Comparison of ENCODE assay signal across 8 mouse cellular contexts in genomic region chrX:48255830-48256428, GRCm38 (mm10). TPM values are rescaled to one million over a fixed set of nuclear protein-coding genes. Genes with fewer than 3 reads are reported as not detected.
DNase-seq lines count a peak whose midpoint lies in the region; ATAC-seq and TF ChIP-seq lines count a peak whose summit lies in the region.

No protein-coding gene starts in this region.

- peak overlapping the region; percentile 64 for H3K4me2 ChIP-seq in hindbrain, embryonic 16.5 days (ENCODE audit: low read length)
- H3K4me2 ChIP-seq in lung, postnatal 0 days (replicated peaks; ENCODE audit: low read depth, low read length) = peak overlapping the region; percentile 58
- H3K4me2 ChIP-seq in stomach, embryonic 15.5 days = peak overlapping the region; percentile 56

- peaks cover 7 to 8% of the 10 kb centered on the region in 2 experiments for H3K36me3 ChIP-seq in MEL (ENCODE audit: control insufficient read depth in 1 of 2, insufficient read depth in 2 of 2, low read length in 2 of 2)
- H3K36me3 ChIP-seq in hindbrain, embryonic 16.5 days (ENCODE audit: control insufficient read depth, insufficient read depth, low read length) = no peaks in the 10 kb centered on the region
- H3K36me3 ChIP-seq in lung, postnatal 0 days (ENCODE audit: insufficient read depth, low read length) = no peaks in the 10 kb centered on the region
- no peaks in the 10 kb centered on the region for H3K36me3 ChIP-seq in stomach, embryonic 15.5 days

- no peaks in the 10 kb centered on the region for H3K9me3 ChIP-seq in MEL (replicated peaks; ENCODE audit: insufficient read depth, low read length)
- H3K9me3 ChIP-seq in hindbrain, embryonic 16.5 days (ENCODE audit: control insufficient read depth, low read length) = no peaks in the 10 kb centered on the region
- no peaks in the 10 kb centered on the region for H3K9me3 ChIP-seq in lung, postnatal 0 days (ENCODE audit: low read length)
- no peaks in the 10 kb centered on the region for H3K9me3 ChIP-seq in stomach, embryonic 15.5 days

- no peak for TF ChIP-seq EP300 in MEL (IDR thresholded peaks at IDR 0.05; ENCODE audit: low read depth in 1 of 2, low read length in 2 of 2)
- no peak for TF ChIP-seq EP300 in lung, postnatal 0 days (IDR thresholded peaks at IDR 0.05)

- DNase-seq in kidney, adult 9 months = peak; percentile 5
- DNase-seq in kidney, postnatal 14 days = no peak
- DNase-seq in MEL (ENCODE audit: low read depth, low spot score) = peak; percentile 69
- DNase-seq in embryo, embryonic 9.5 days (ENCODE audit: extremely low spot score) = peak; percentile 2
- DNase-seq in lung, postnatal 0 days (ENCODE audit: low spot score) = no peak
- no peak for DNase-seq in spleen, postnatal 10 days (ENCODE audit: low spot score in 2 of 2)

- ATAC-seq in hindbrain, embryonic 16.5 days = peak; percentile 64; the same call in 1 of the 2 replicates
- peak; percentile 59 for ATAC-seq in lung, postnatal 0 days
- ATAC-seq in stomach, embryonic 15.5 days (ENCODE audit: insufficient read depth, low FRiP score, low read depth) = peak; percentile 9; the same call in 1 of the 2 replicates

- peaks cover 17% of the 10 kb centered on the region for H3K79me2 ChIP-seq in MEL (ENCODE audit: control insufficient read depth, insufficient read depth, low read length, poor library complexity)

- peak overlapping the region; percentile 85 to 88 for H3K4me3 ChIP-seq in MEL (ENCODE audit: control insufficient read depth in 1 of 2, insufficient read depth in 1 of 2, low read depth in 2 of 2, low read length in 2 of 2)
- peak overlapping the region; percentile 55 for H3K4me3 ChIP-seq in hindbrain, embryonic 16.5 days (ENCODE audit: low read length)
- H3K4me3 ChIP-seq in lung, postnatal 0 days (ENCODE audit: low read depth, low read length) = peak overlapping the region; percentile 48
- peak overlapping the region; percentile 54 for H3K4me3 ChIP-seq in stomach, embryonic 15.5 days (replicated peaks)

- no peak for TF ChIP-seq RAD21 in MEL (IDR thresholded peaks at IDR 0.05; ENCODE audit: low read depth, low read length)

- H3K27me3 ChIP-seq in MEL (ENCODE audit: control insufficient read depth in 1 of 2, insufficient read depth in 2 of 2, low read length in 2 of 2) = no peaks in the 10 kb centered on the region
- H3K27me3 ChIP-seq in hindbrain, embryonic 16.5 days (replicated peaks; ENCODE audit: control insufficient read depth, insufficient read depth, low read length) = no peaks in the 10 kb centered on the region
- no peaks in the 10 kb centered on the region for H3K27me3 ChIP-seq in lung, postnatal 0 days (replicated peaks; ENCODE audit: insufficient read depth, low read length)
- H3K27me3 ChIP-seq in stomach, embryonic 15.5 days (replicated peaks) = no peaks in the 10 kb centered on the region

- no peaks in the 10 kb centered on the region for H3K4me1 ChIP-seq in MEL (ENCODE audit: control insufficient read depth in 1 of 2, insufficient read depth in 2 of 2, low read length in 2 of 2)
- no peaks in the 10 kb centered on the region; the same call in 1 of the 2 replicates for H3K4me1 ChIP-seq in hindbrain, embryonic 16.5 days (ENCODE audit: control insufficient read depth, insufficient read depth, low read depth, low read length)
- no peaks in the 10 kb centered on the region for H3K4me1 ChIP-seq in lung, postnatal 0 days (ENCODE audit: insufficient read depth, low read depth, low read length)
- no peaks in the 10 kb centered on the region for H3K4me1 ChIP-seq in stomach, embryonic 15.5 days

- whole genome bisulfite sequencing in hindbrain, embryonic 16.5 days = 18% methylated on average over 18 of the region's 18 CpGs
- WGBS in lung, postnatal 0 days = 15% methylated on average over 18 of the region's 18 CpGs
- 16% methylated on average over 18 of the region's 18 CpGs for WGBS in stomach, embryonic 15.5 days

- no peak for TF ChIP-seq POLR2A in MEL (IDR thresholded peaks at IDR 0.05; ENCODE audit: control insufficient read depth in 1 of 2, insufficient read depth in 1 of 2, low read depth in 1 of 2, low read length in 2 of 2, poor library complexity in 1 of 2)

- H3K9ac ChIP-seq in MEL (ENCODE audit: control insufficient read depth, low read depth, low read length, poor library complexity, severe bottlenecking) = peak overlapping the region; percentile 80
- peak overlapping the region; percentile 52 for H3K9ac ChIP-seq in hindbrain, embryonic 16.5 days (ENCODE audit: low read depth, low read length)
- H3K9ac ChIP-seq in lung, postnatal 0 days (replicated peaks; ENCODE audit: low read depth) = 0 out of 2 replicates have a peak overlapping the region, but pooled peaks have one; percentile 32
- peak overlapping the region; percentile 37; the same call in 1 of the 2 replicates for H3K9ac ChIP-seq in stomach, embryonic 15.5 days

- H3K27ac ChIP-seq in MEL (ENCODE audit: control insufficient read depth, low read depth, low read length) = peak overlapping the region; percentile 94
- peak overlapping the region; percentile 80 for H3K27ac ChIP-seq in hindbrain, embryonic 16.5 days (ENCODE audit: low read depth, low read length)
- H3K27ac ChIP-seq in lung, postnatal 0 days (ENCODE audit: low read length) = peak overlapping the region; percentile 83
- H3K27ac ChIP-seq in stomach, embryonic 15.5 days = peak overlapping the region; percentile 86

- TF ChIP-seq CTCF in MEL (IDR thresholded peaks at IDR 0.05 in 2 of 3, conservative IDR thresholded peaks at IDR 0.05 in 1 of 3; ENCODE audit: control insufficient read depth in 1 of 3, insufficient read depth in 1 of 3, low read depth in 2 of 3, low read length in 3 of 3, poor library complexity in 1 of 3, severe bottlenecking in 1 of 3) = no peak
- no peak for TF ChIP-seq CTCF in lung, postnatal 0 days (IDR thresholded peaks at IDR 0.05)

TF ChIP-seq in MEL, 35 proteins besides CTCF, POLR2A, EP300 and RAD21:
- TF ChIP-seq MEF2A (IDR thresholded peaks at IDR 0.05; ENCODE audit: extremely low read depth, insufficient replicate concordance, low read depth, low read length, poor library complexity, severe bottlenecking) (no peak), NRF1 (IDR thresholded peaks at IDR 0.05; ENCODE audit: insufficient read depth, low read depth, low read length, poor library complexity, severe bottlenecking) (peak; percentile 61; the same call in 1 of the 2 replicates), ZNF384 (IDR thresholded peaks at IDR 0.05; ENCODE audit: low read depth, low read length) (peak; percentile 87), RCOR1 (IDR thresholded peaks at IDR 0.05; ENCODE audit: low read depth, low read length) (no peak), MAX (IDR thresholded peaks at IDR 0.05; ENCODE audit: low read length) (peak; percentile 37), TBP (IDR thresholded peaks at IDR 0.05; ENCODE audit: low read depth, low read length) (no peak), TAL1 (IDR thresholded peaks at IDR 0.05; ENCODE audit: low read length) (no peak), BHLHE40 (IDR thresholded peaks at IDR 0.05; ENCODE audit: borderline replicate concordance, low read depth, low read length) (no peak), MXI1 (IDR thresholded peaks at IDR 0.05; ENCODE audit: low read depth, low read length) (no peak), CHD1 (IDR thresholded peaks at IDR 0.05; ENCODE audit: low read depth, low read length) (0 out of 2 replicates have a peak, but pooled peaks have one; percentile 28), ZKSCAN1 (IDR thresholded peaks at IDR 0.05; ENCODE audit: low read depth, low read length) (peak; percentile 74), SMC3 (IDR thresholded peaks at IDR 0.05; ENCODE audit: low read depth, low read length) (0 out of 2 replicates have a peak, but pooled peaks have one; percentile 2), NELFE (IDR thresholded peaks at IDR 0.05; ENCODE audit: low read depth, low read length) (no peak), MAFK (IDR thresholded peaks at IDR 0.05; ENCODE audit: borderline replicate concordance, low read depth, low read length) (no peak), ZC3H11A (IDR thresholded peaks at IDR 0.05; ENCODE audit: low read depth, low read length) (no peak), USF1 (IDR thresholded peaks at IDR 0.05; ENCODE audit: low read depth, low read length) (no peak), UBTF (IDR thresholded peaks at IDR 0.05; ENCODE audit: borderline replicate concordance, insufficient read depth, low read depth, low read length) (no peak), JUND (IDR thresholded peaks at IDR 0.05; ENCODE audit: low read depth, low read length) (no peak), MAZ (IDR thresholded peaks at IDR 0.05; ENCODE audit: low read depth, low read length) (no peak)

RNA-seq across cellular contexts. Expression of gene Utp14a, which starts 0.7 kb away (rescaled TPM):
- total RNA-seq in MEL (2012; rRNA removed) = 64.3 and 69.7 TPM in 2 replicates
- polyA plus RNA-seq in MEL (2012; ENCODE audit: insufficient read depth in 1 of 2, insufficient read length in 2 of 2, low read depth in 1 of 2, low replicate concordance in 2 of 2, missing spikeins in 1 of 2) = 10 to 100 TPM in 1 of 2 experiments, not detected in 1; 53.6 TPM
- 11.8 and 13.2 TPM in 2 replicates for polyA plus RNA-seq in hindbrain, embryonic 16.5 days (2015; fragmentation: Nextera tagmentation; extraction: Ambion mirVana)
- 11.0 and 11.5 TPM in 2 replicates for polyA plus RNA-seq in lung, postnatal 0 days (2015; fragmentation: Nextera tagmentation; extraction: Ambion mirVana)
- polyA plus RNA-seq in stomach, embryonic 15.5 days (2015; fragmentation: Nextera tagmentation; extraction: Ambion mirVana) = 15.6 and 18.0 TPM in 2 replicates

RNA-seq across cellular contexts. Expression of gene Zdhhc9, which starts 47.3 kb away (rescaled TPM):
- total RNA-seq in MEL (2012; rRNA removed) = 2.0 and 2.3 TPM in 2 replicates
- 10 to 100 TPM in 1 of 2 experiments, 1 to 10 TPM in 1; 8.3 to 51.7 TPM for polyA plus RNA-seq in MEL (2012; ENCODE audit: insufficient read depth in 1 of 2, insufficient read length in 2 of 2, low read depth in 1 of 2, low replicate concordance in 2 of 2, missing spikeins in 1 of 2)
- 6.6 and 9.1 TPM in 2 replicates for polyA plus RNA-seq in hindbrain, embryonic 16.5 days (2015; fragmentation: Nextera tagmentation; extraction: Ambion mirVana)
- 3.9 and 4.2 TPM in 2 replicates for polyA plus RNA-seq in lung, postnatal 0 days (2015; fragmentation: Nextera tagmentation; extraction: Ambion mirVana)
- 6.2 and 7.6 TPM in 2 replicates for polyA plus RNA-seq in stomach, embryonic 15.5 days (2015; fragmentation: Nextera tagmentation; extraction: Ambion mirVana)

Comparison
In these comparisons a context has a peak if more than half of its experiments do, and no peak if none do; other contexts are left out.
1. DNase-seq: peak in kidney, adult 9 months (single experiment), MEL (single experiment) and embryo, embryonic 9.5 days (single experiment); none in kidney, postnatal 14 days (single experiment), lung, postnatal 0 days (single experiment) and spleen, postnatal 10 days (0 of 2).
2. ATAC-seq: peak in every context shown above with its lines; median percentile 64 in hindbrain, embryonic 16.5 days; 59 in lung, postnatal 0 days; 9 in stomach, embryonic 15.5 days.
3. Peak in every context shown above with its lines, with median percentiles within 50 percentile points of each other: H3K27ac ChIP-seq, H3K4me3 ChIP-seq, H3K9ac ChIP-seq and H3K4me2 ChIP-seq.